Mouse (Mus musculus): Measurements from ENCODE around the gene Whrn.
A peak's percentile ranks its signal among the peaks of the same experiment; 100 is the strongest.

Whrn gene

DNA sequence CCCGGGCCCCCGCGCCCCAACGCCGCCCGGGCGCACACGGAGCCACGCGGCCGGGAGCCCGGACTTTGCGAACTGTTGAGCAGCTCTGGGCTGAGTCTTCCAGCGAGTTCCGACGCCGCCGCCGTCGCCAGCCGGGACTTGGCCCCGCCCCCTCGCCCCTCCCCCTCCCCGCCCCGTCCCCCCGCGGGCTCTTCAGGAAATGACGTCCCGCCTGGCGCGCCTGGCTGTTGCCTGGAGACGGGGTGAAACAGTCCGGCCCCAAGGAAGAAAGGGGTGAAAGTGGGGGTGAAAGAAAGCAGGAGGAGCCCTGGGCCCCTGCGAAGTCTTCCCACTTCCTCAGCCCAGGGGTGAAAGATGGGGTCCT is at the start of gene Whrn:
Whrn (minus strand) TSS at position 77 of the 364 bp plus-strand sequence.
- DNase-seq (ENCODE audit: low spot score in 2 of 2): peak; percentile 59 to 64

DNA sequence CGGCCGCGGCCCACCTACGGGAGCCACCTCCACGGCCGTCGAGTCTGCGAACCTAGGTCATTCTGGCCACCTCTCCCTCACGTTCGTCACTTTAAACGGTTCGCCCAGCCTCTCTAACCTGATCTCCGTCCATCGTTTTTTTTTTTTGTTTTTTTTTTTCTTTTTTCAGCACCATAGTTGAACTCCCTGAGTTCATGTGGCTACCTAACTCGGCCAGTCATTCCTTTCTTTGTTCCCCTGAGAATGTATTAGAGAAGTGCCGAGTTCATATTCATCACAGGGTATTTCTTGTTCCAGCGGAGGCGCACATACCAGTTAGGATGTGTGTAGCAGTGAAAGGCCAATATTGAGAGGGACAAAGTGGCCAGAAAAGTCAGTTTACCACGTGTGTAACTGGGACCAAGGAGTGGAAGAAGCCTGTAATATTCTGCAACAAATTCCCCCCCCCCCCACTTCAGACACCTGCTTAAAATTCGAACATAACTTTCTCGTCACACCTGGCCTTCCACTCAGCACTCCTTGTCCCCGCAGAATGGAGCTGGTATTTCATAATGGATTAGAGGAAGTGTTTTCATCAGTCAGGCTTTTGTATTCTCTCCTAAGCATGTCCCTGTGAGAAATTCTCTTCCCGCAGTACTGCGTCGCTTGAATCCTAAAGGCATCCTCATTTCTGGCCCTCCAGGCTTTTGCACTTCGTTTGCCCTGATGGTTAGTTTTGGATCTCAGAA is 49.6 kb upstream of the Whrn start:
- DNase-seq (ENCODE audit: low spot score in 2 of 2): no peak

DNA sequence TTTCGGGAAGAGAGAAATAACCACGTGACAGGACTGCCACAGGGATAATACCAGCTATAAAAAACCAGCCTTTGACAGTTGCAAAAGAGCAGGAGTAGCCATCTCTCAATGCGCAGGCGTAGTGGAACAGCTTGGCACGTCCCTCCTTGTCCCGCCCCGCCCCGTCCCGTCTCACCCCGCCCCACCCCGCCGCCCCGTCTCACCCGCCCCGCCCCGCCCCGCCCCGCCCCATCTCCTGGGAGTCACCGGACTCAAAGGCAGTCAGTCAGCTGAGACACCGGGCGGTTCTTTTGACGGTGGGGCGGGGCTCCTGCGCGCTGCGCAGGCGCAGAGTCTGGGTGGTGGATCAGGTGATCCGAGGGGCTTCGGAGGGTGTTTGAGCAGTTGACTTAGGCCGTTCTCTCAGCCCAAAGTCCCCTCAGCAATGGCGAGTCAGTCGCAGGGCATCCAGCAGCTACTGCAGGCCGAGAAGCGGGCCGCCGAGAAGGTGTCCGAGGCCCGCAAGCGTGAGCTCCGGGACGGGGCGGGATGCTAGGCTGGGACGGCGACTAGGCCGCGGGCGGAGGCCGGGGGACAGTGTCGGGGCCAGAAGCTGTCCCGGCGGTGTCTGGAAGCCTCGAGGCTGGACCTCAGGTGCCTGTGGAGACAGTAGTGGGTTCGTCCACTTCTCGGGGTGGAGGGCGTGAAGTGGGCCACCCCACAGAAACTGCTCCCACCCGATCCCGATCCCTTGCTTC is 48.9 kb upstream of the Whrn start, which contains the start of gene Atp6v1g1:
Atp6v1g1 (plus strand) TSS at position 279 of the 737 bp plus-strand sequence.
- DNase-seq (ENCODE audit: low spot score in 2 of 2): peak; percentile 96 to 97

DNA sequence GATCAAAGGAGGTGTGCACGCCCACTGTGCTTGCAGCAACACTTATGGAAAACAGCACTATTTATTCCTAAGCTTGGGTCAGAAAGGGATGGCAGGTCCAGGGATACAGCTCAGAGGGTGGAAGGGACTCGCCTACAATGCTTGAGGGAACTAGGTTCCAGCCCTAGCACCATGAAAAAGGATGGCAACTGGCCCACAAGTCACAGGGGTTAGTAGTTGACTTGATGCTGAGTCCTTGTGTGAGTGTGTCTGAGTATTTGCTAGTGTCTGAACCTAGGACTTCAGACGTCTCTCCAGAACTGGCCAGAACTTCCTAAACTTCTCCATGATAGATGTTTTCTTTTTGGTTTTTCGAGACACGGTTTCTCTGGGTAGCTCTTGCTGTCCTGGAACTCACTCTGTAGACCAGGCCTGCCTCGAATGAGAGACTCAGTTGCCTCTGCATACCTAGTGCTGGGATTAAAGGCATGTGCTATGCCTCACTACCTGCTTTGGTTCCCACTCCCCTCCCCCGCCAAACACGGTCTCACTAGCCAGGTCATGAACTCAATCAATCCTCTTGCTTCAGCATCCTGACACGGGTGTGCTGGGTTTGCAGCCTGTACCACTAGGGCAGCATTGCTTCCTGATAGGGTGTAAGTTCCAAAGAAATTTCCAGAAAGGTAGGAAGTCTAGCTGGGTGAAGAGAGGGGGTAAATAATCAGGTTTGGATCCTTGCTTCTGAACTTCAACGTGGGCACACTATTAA is 48.1 kb upstream of the Whrn start:
- DNase-seq (ENCODE audit: low spot score in 2 of 2): no peak

DNA sequence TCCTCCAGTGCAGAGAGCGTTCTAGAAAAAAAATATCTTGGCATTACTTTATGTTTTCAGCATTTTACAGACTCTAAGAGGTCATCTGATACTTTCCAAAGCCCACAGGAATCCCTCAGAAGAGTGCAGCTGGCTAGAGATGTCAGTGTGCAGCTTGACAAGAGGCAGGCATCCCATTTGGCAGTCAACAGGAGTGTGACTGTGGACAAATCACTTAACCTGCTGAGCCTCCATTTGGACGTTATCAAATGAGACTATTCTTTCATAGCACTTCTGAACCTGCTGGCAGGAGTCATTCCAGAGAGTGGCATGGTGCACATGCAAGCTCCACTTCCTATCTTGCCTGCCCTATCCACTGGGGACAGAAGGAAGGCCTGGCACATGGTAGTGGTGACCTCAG is 46.4 kb upstream of the Whrn start:
- DNase-seq (ENCODE audit: low spot score in 2 of 2): peak; percentile 82

DNA sequence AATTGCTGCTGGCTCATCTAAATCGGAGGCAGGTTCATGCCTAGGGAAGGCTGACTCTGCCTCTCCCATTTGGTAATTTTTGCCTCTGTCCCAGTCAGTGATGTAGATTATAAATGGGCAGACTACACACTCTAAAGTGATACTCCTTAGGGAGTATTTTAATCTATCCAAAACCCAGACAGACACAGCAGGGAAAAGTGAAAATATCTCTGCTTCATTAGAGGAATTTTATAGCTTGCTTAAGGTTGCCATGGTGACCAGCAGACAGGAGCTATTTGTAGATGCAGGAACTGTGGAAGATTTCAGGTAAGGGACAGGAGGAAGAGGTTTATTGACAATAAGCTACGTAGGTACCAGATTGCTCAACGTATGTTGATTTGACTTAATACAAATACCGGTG is 41.8 kb upstream of the Whrn start:
- DNase-seq (ENCODE audit: low spot score in 2 of 2): no peak

DNA sequence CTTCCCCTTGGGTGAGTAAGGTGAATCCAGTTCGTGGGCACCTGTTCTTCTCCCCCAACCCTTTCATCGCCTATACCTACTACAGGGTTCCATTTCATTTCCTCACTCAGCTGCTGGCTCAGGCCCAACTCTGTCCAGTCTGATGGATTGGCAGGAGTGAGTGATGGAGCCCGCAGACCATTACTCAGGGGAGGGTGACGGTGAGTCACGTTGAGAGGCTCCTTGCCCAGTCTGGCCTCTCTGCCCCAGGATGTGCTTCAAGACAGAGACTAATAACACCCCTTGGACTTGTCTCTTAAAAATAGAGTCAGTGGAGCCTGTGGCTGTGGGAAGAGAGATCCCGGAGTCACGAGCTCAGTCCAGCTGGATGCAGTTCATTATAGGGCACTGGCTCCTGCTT is 34.6 kb upstream of the Whrn start:
- no peak for DNase-seq (ENCODE audit: low spot score in 2 of 2)

DNA sequence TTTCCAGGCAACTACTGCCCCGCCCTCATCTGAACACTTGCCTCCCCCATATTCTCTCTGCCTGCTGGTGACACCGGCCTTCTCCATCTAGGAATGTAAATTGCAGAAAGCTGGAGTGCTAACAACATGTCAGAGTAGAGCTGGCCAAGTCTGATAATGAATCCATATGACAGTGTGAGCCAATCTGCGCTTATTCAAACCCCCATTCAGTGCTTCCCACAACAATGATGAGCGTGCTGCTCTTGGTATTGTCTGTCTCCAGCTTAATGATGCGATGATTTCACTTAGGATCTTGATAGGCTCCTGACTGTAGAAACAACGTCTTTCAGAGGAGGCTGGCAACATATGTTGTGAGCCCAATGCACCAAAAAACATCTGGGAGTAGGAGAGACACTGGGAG is 33.2 kb upstream of the Whrn start:
- no peak for DNase-seq (ENCODE audit: low spot score in 2 of 2)

DNA sequence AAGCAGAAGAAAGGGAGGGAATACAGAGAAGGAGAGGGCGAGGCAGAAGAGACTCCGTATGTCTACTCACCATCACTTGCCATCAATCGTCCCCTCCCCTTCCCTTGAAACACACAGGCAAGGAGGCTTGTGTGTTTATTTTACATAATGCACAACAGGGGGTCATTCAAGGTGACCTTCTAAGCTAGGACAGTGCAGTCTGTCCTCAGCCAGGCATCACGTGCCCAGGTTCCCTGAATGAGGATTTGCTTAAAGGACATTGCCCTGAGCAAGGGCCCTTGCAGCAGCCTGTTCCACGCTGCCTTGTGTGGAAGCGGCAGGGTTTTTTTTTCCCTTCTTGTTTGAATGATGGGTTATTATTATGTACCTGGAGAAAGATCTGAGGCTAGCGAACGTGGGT is 29.7 kb upstream of the Whrn start:
- DNase-seq (ENCODE audit: low spot score in 2 of 2): no peak

DNA sequence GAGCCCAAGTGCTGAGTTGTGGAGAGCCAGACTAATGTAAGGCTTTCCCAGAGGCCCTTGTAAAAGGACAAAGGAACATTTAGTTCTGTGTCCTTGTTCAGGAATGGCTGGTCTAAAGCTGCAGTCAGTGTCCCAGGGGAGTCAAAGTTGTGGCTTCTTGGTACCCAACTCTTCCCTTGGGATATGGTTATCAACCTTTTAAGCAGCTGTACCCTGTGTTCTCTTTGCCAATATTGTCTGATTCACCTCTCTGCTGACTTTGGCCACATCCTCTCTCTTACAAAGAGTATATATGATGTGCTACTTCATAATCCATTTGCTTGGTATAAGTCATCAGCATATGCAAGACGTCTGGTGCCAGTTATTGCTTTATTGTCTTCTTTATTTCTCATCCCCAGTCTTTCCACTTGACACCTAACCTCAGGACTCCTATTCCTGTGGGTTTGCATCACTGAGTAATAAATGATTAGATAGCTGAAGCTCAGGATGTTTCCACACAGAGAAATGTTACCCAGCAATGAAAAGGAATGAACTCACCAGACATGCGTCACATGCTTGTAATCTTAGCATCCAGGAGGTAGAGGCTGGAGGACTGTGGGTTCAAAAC is 26.1 kb upstream of the Whrn start:
- no peak for DNase-seq (ENCODE audit: low spot score in 2 of 2)

DNA sequence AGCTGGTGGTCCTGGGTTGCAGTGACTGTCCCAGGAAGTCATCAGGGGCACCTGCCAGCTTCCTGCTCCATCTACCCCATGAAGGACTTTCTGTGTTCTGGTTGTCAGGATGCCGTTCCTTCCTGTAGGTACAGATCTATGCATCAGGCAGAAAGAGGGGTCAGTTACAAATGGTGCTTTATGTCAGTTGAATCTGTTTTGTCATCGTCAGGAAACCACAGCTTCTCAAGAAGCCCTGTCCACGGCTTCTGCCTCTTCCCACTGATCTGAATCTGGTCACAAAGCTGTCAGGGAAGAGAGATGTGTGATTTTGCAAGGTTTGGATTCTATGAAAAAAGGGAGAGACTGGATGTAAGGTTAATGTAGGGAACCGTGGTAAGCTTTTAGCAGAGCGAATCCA is 19.2 kb upstream of the Whrn start:
- DNase-seq (ENCODE audit: low spot score in 2 of 2): no peak

DNA sequence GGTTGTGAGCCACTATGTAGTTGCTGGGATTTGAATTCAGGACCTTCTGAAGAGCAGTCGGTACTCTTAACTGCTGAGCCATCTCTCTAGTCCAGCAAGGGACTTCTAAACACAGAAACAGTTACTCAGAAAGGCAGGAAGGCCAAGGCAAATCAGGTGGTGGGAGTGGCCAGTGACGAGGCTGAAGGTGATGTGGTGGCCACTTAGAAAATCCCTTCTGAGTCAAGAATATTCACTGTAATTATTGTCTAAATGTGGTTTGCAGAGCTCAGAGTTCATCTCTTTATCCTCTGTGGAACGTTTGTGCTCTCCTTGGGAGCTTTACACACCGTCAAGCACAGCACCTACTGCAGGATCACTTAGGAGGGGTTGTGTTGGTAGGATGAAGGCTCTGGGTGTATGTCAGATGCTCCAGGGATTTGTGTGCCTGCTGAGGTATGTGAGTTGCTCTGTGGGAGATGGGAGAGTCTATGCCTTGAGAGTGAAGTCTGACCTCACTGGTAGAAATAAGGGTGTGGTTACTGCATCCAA is 18.7 kb upstream of the Whrn start:
- DNase-seq (ENCODE audit: low spot score in 2 of 2): no peak

DNA sequence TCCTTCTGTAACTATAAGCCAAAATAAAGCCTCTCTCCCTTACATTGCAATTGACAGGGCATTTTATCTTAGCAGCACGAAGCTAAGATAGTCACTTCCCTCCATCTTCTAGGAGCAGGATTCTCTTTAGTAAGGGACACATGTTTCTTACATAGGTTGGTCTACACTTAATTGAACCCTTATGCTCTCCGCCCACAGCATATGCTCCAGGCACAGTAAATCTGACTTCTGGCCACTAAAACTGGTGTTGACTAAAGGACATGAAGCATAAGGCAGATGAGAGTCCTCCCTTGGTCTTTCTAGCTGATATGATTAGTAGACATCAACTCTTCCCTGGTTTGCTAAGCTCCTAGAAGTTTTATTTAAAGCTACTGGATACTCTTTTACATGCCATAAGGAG is 17.1 kb upstream of the Whrn start:
- DNase-seq (ENCODE audit: low spot score in 2 of 2): no peak

DNA sequence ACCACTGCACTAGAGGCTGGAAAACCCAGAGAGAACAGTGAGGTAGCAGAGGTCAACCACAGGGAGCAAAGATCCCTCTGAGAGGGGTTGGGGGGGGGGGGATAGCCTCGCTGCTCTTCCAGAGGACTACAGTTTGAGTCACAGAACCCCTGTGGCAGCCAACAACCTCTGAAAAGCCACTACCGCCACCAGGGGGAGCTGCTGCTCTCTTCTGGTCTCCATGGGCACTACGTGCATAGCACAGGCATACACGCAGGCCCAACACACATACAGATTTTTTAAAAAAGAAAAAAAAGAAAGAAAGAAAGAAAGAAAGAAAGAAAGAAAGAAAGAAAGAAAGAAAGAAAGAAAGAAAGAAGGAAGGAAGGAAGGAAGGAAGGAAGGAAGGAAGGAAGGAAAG is 12.4 kb upstream of the Whrn start:
- peak; percentile 39 to 78 for DNase-seq (ENCODE audit: low spot score in 2 of 2)

DNA sequence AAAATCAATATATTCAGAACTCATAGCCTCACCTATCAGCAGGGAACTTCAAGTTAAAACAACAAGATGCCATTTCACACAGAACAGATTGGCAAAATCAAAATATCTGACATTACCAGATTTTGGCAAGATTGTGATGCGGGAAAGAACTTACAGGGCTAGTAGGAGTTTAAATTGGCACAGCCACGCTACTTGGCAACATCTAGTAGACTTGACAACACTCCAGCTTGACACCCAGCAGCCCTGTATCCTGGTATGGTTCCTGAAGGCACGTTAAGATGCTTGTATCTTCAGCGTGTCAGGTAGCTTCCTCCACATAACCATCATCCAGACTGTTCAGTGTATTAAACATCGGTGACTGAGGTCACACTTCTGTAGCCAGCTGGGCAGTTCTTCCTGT is 11.7 kb upstream of the Whrn start:
- no peak for DNase-seq (ENCODE audit: low spot score in 2 of 2)

DNA sequence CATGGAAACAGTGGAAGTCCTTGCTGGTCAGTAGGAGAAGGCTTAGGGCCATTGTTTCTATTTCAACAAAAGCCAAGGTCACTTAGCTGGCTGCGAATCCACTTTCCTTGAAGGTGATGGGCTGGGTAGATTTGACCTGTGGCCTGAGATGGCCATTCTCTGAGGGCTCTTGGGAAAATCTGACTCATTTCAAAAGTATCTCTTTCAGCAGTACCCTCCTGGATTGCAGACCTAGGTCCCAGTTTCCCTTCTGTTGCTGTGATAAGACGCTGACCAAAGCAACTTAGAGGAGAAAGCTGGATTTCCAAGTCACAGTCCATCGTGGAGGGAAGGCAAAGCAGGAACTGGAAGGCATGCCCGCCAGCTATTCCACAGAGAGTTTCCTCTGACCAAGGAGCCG is 8.2 kb upstream of the Whrn start:
- DNase-seq (ENCODE audit: low spot score in 2 of 2): no peak

DNA sequence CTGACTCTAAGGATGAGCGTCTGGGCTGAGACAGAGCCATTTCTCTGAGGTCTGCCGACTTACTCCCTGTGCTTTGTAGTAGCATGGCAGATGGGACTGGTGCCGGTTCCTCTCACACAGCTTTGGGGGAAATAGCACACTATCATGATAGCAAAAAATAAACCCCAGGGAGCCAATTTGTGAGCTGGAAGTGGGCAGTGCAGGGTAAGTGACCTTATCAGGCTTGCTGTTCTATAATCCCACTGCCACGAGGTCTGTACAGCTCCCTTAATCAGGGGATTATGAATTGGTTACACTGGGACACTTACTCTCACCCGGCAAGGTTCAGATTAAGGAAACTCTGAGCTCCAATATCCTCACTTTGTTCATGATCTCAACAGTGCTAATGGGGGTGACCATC is 5.3 kb upstream of the Whrn start:
- no peak for DNase-seq (ENCODE audit: low spot score in 2 of 2)

DNA sequence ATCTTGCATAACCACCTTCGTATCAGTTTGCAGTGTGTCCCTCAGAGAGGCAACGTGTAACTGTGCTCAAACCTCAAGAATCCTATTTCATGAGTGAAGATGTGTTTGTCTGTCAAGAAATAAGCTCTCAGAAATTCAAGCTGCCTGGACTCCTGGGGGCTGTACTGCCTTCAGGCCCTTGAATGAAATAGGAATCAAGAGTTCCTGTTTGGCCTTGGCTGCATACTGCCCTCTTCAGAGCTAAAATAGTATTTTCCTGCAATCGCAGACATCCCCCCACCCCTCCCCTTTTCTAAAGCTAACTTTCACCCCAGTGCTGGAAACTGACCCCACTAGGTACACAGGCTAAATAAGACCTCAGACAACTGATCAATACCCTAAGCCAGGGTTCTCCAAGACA is 2.6 kb upstream of the Whrn start:
- no peak for DNase-seq (ENCODE audit: low spot score in 2 of 2)

DNA sequence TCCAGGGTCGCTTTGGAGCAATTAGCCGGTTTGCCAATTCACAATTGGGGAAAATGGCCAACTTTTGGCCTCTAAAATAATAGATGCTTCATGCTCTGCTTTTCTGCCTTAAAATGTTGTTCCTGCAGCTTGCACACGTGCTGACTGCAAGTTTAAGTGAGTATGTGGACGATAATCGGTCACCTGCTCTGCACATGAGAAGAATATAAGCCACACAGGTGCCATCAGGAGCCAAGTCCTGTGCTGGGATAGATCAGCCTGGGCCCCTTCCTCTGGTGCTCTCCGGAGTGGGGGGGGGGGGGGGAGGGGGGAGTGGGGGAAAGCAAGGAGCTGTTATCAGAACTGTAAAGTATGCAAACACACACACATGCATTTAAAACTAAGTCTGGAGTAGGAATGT is 521 bp upstream of the Whrn start:
- no peak for DNase-seq (ENCODE audit: low spot score in 2 of 2)

DNA sequence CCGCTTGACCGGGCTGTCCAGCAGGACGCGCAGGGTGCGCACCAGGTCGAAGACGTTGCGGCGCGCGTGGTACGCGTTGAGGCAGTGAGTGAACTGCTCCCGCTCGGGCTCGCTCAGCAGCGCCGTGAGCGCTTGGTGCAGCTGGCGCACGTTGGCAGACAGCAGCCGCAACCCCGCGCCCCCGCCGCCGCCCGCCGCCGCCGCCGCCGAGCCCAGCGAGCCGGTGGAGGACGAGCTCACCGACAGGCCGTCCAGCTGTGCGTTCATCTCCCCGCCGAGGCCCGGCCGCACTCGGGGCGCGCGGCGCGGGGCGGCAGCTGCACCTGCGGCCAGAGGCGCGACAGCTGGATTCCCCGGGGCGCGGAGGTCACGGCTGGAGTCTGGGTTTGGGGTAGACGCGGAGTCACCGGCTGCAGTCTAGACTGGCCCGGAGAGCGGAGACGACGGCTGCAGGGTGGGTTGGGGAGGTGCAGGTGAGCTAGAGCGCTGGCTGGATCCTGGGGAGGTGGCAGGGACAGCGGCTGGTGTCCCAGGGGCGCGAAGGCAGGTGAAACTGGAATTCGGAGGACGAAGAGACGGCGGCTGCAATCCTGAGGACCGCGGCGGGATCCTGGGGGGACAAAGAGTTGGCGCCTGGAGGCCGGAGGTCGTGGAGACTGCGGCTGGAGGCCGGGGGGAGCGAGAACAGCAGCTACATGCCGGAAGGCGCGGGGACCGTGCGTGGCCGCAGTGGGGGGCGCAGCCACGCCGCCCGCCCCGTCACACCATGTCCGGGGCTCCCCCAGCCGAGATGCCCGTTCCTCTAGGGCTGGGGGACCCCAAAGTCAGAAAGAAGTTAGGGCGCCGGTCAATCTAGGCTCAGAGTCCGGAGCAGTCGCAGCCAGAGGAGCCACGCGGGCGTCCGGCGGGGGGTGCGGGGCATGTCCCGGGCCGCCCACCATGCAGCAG is 550 bp downstream of the Whrn start:
- peak; percentile 12 to 14 for DNase-seq (ENCODE audit: low spot score in 2 of 2)

DNA sequence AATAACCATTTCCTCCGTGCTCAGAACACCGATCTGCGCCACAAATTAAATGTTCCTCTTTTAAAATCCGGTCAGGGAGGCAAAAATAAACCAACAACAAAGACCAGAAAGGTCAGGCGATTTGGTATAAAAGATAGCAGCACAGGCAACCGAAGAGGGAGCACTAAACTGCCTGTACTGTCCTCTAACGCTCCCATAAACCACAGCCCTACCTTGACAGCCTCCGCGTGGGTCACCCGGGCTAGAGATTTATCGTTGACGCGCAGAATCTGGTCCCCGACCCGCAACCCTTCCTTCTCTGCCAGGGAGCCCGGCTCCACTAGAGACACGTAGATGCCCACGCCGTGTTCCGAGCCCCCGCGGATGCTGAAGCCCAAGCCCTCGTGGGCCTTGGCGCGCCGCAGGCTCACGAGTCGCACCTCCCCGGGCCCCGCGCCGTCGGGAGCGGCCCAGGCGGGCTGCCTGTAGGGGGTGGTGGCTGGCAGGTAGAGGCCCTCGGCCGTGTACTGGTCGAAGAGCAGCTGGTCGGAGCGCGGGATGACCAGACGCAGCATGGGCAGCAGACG is 1.3 kb downstream of the Whrn start:
- no peak for DNase-seq (ENCODE audit: low spot score in 2 of 2)

All from heart, adult 9 months (tissue).